Mouse (Mus musculus) CH12.LX (cell line): ENCODE data around the gene Nkd1. TPM values are rescaled to one million over a fixed set of nuclear protein-coding genes. Genes with fewer than 3 reads are reported as not detected.

Experiments
- DNase-seq: peaks from one replicate; pipeline ENCODE4 v3.0.0-alpha.2; 2013; ENCODE audit errors: extremely low read depth
- H3K27ac ChIP-seq: 2 replicates; pipeline ENCODE4 v1.5.1; 2012; ENCODE audit warnings: low read depth, mild to moderate bottlenecking, control low read depth, moderate library complexity; ENCODE audit not compliant: insufficient read depth
- H3K27me3 ChIP-seq: replicated peaks from 2 replicates; pipeline ENCODE3; 2012; ENCODE audit warnings: inconsistent platforms
- H3K36me3 ChIP-seq, 2 experiments: replicated peaks in 1 of 2; 2 replicates each; pipeline versions ENCODE3 to v1.6.1; 2012; ENCODE audit warnings: inconsistent platforms in 1 of 2, low read length in 1 of 2, mild to moderate bottlenecking in 1 of 2, mixed read lengths in 1 of 2, moderate library complexity in 1 of 2; ENCODE audit not compliant: control insufficient read depth in 1 of 2, insufficient read depth in 1 of 2
- H3K4me1 ChIP-seq, 2 experiments: 2 replicates each; pipeline ENCODE4 v1.6.1; 2012; ENCODE audit warnings: inconsistent platforms in 1 of 2, moderate library complexity in 1 of 2; ENCODE audit not compliant: insufficient read depth in 2 of 2, control insufficient read depth in 1 of 2
- H3K4me2 ChIP-seq: 2 replicates; pipeline ENCODE4 v1.6.1; 2012; ENCODE audit warnings: low read depth, mild to moderate bottlenecking, control low read depth; ENCODE audit not compliant: poor library complexity, insufficient read depth, severe bottlenecking
- H3K4me3 ChIP-seq, 3 experiments: fragments of 150-350 bp in 1 of 3; sonication (generic) in 1 of 3; replicated peaks in 1 of 3; 2 replicates each; pipeline versions ENCODE3 to v1.5.1; 2011 to 2012; ENCODE audit warnings: low read depth in 2 of 3, low read length in 2 of 3, mild to moderate bottlenecking in 2 of 3, moderate library complexity in 2 of 3, control low read depth in 1 of 3, improper control_type of control experiment in 1 of 3, inconsistent platforms in 1 of 3, mixed read lengths in 1 of 3; ENCODE audit not compliant: poor library complexity in 1 of 3
- H3K79me2 ChIP-seq: replicated peaks from 2 replicates; pipeline ENCODE4 v1.6.1; 2012; ENCODE audit warnings: mild to moderate bottlenecking, moderate library complexity; ENCODE audit not compliant: control insufficient read depth, poor library complexity, insufficient read depth, severe bottlenecking; ENCODE audit errors: extremely low read depth
- H3K9ac ChIP-seq: 2 replicates; pipeline ENCODE4 v1.6.1; 2012; ENCODE audit warnings: low read depth, mild to moderate bottlenecking, control low read depth, moderate library complexity; ENCODE audit not compliant: insufficient read depth
- H3K9me3 ChIP-seq: replicated peaks from 2 replicates; pipeline ENCODE3; 2012; ENCODE audit warnings: low read length, inconsistent platforms, mixed read lengths
- CHD2 ChIP-seq: IDR thresholded peaks from 2 replicates; pipeline ENCODE4 v1.6.1; 2011; ENCODE audit warnings: low read length, improper control_type of control experiment
- GABPA ChIP-seq: IDR thresholded peaks from 2 replicates; pipeline ENCODE4 v1.6.1; 2012; ENCODE audit warnings: low read depth, low read length, improper control_type of control experiment, inconsistent platforms; ENCODE audit not compliant: insufficient replicate concordance
- JUN ChIP-seq: IDR thresholded peaks from 2 replicates; pipeline ENCODE4 v1.6.1; 2011; ENCODE audit warnings: low read depth, mild to moderate bottlenecking, low read length, improper control_type of control experiment, moderate library complexity; ENCODE audit not compliant: insufficient read depth
- JUND ChIP-seq: conservative IDR thresholded peaks from 2 replicates; pipeline ENCODE4 v1.6.1; 2011; ENCODE audit warnings: low read depth, low read length, improper control_type of control experiment
- MAFK ChIP-seq: IDR thresholded peaks from 2 replicates; pipeline ENCODE4 v1.6.1; 2011; ENCODE audit warnings: low read length, improper control_type of control experiment; ENCODE audit not compliant: insufficient replicate concordance
- MAX ChIP-seq: IDR thresholded peaks from 2 replicates; pipeline ENCODE4 v1.6.1; 2011; ENCODE audit warnings: low read length, improper control_type of control experiment
- MEF2A ChIP-seq: IDR thresholded peaks from 2 replicates; pipeline ENCODE4 v1.6.1; 2014; ENCODE audit warnings: low read depth, mild to moderate bottlenecking, inconsistent platforms, low read length, improper control_type of control experiment, borderline replicate concordance
- NELFE ChIP-seq: IDR thresholded peaks from 2 replicates; pipeline ENCODE4 v1.6.1; 2011; ENCODE audit warnings: low read depth, low read length, improper control_type of control experiment
- RCOR1 ChIP-seq: conservative IDR thresholded peaks from 2 replicates; pipeline ENCODE4 v1.6.1; 2012; ENCODE audit warnings: low read depth, mild to moderate bottlenecking, inconsistent platforms, low read length, improper control_type of control experiment
- SIN3A ChIP-seq: IDR thresholded peaks from 2 replicates; pipeline ENCODE4 v1.6.1; 2012; ENCODE audit warnings: low read length, improper control_type of control experiment, inconsistent platforms
- SMC3 ChIP-seq: IDR thresholded peaks from 2 replicates; pipeline ENCODE4 v1.6.1; 2011; ENCODE audit warnings: low read depth, low read length, improper control_type of control experiment
- TCF12 ChIP-seq: IDR thresholded peaks from 2 replicates; pipeline ENCODE4 v1.6.1; 2014; ENCODE audit warnings: low read depth, mild to moderate bottlenecking, inconsistent platforms, low read length, improper control_type of control experiment
- UBTF ChIP-seq: IDR thresholded peaks from 2 replicates; pipeline ENCODE4 v1.6.1; 2012; ENCODE audit warnings: low read depth, mild to moderate bottlenecking, inconsistent platforms, low read length, improper control_type of control experiment, moderate library complexity
- USF1 ChIP-seq: IDR thresholded peaks from 2 replicates; pipeline ENCODE4 v1.6.1; 2014; ENCODE audit warnings: low read depth, mild to moderate bottlenecking, inconsistent platforms, low read length, improper control_type of control experiment
- USF2 ChIP-seq: conservative IDR thresholded peaks from 2 replicates; pipeline ENCODE4 v1.6.1; 2011; ENCODE audit warnings: low read depth, low read length, improper control_type of control experiment
- ZC3H11A ChIP-seq: IDR thresholded peaks from 2 replicates; pipeline ENCODE4 v1.6.1; 2012; ENCODE audit warnings: low read depth, mild to moderate bottlenecking, inconsistent platforms, low read length, improper control_type of control experiment
- ZMIZ1 ChIP-seq: IDR thresholded peaks from 2 replicates; pipeline ENCODE4 v1.6.1; 2012; ENCODE audit warnings: low read depth, mild to moderate bottlenecking, inconsistent platforms, low read length, improper control_type of control experiment
- ZNF384 ChIP-seq: IDR thresholded peaks from 2 replicates; pipeline ENCODE4 v1.6.1; 2012; ENCODE audit warnings: low read depth, low read length, improper control_type of control experiment, inconsistent platforms
- dilution Hi-C: fragments of 300-500 bp; cut with MboI; formaldehyde crosslinking; loops from 2 replicates; pipeline ENCODE4 v1.14.3; 2020; ENCODE audit warnings: low sequenced_read_pairs; ENCODE audit not compliant: extremely low pct_unique_long_range_greater_than_20kb, extremely low pct_ligation_motif_present
- in situ Hi-C: fragments of 300-500 bp; cut with MboI; formaldehyde crosslinking; loops from 3 replicates; pipeline ENCODE4 v1.14.3; 2019; ENCODE audit warnings: low sequenced_read_pairs, low pct_ligation_motif_present, low pct_unique_long_range_greater_than_20kb, mixed read lengths
- polyA plus RNA-seq: library from polyadenylated mRNA; unstranded; fragments of >175 nt; gene quantifications from 2 replicates; pipeline ENCODE4 v1.2.1, GENCODE M21; 2012; ENCODE audit warnings: low read depth; ENCODE audit not compliant: insufficient read length
- total RNA-seq, 2 experiments: library from RNA; depleted of rRNA; stranded (reverse); fragments of 300-350 nt in 1 of 2; fragments of >200 nt in 1 of 2; gene quantifications; 2 replicates each; pipeline ENCODE4 v1.2.3; 2012 to 2014

Nkd1 gene
- total and polyA plus RNA-seq, 3 experiments = 0.24 to 0.67 (median 0.30) TPM

DNA sequence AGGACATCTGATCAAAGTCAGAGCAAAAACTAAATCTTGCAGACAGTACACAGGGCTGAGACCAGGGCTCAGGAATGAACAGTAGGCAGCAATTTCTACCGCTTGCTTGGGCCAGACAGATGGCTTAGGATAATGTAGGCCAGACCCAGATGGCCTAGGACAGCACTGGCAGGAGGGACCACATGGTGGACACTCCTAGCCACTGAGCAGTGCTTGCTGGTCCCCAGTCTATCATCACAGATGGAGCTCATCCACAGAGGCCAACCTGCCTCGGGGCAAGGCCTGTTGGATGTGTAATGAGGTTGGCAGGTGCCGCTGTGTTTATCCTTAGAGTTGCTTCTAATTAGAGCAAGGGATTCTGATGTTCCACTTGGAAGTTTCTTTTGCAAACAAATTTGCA lies 102.2 kb downstream of the Nkd1 start:
- TF ChIP-seq CHD2 (no peak), MAFK (no peak), UBTF (no peak), USF2 (no peak), MAX (no peak), JUN (no peak), TCF12 (no peak), RCOR1 (no peak), USF1 (no peak), SMC3 (no peak), ZMIZ1 (no peak)
- TF ChIP-seq, all 38 proteins: peak for 0
- dilution Hi-C loops = no loop called here
- no peak overlapping the region for H3K9ac ChIP-seq
- no peak overlapping the region for H3K27ac ChIP-seq
- H3K4me1 ChIP-seq = peaks cover 18 to 59% of the 10 kb centered on the region in 2 experiments
- H3K79me2 ChIP-seq = no peaks in the 10 kb centered on the region
- H3K36me3 ChIP-seq = peaks cover 39 to 61% of the 10 kb centered on the region in 2 experiments
- in situ Hi-C loops = loop anchor here (10.0 to 25.0 kb wide), 2 partner anchors 249 to 361 kb away; partner anchors contain the start of gene Adcy7
- no peak overlapping the region for H3K4me2 ChIP-seq
- H3K9me3 ChIP-seq = peaks cover 14% of the 10 kb centered on the region
- H3K4me3 ChIP-seq = no peak overlapping the region
- H3K27me3 ChIP-seq = no peaks in the 10 kb centered on the region
- DNase-seq = no peak

GRCm38 (mm10) chr8:88624276-88624675 lies 103.1 kb downstream of the Nkd1 start:
- H3K36me3 ChIP-seq = peaks cover 48 to 70% of the 10 kb centered on the region in 2 experiments
- dilution Hi-C loops (no loop called here), in situ Hi-C loops (loop anchor here (10.0 to 25.0 kb wide), 2 partner anchors 249 to 362 kb away; partner anchors contain the start of gene Adcy7)
- no peak overlapping the region for H3K4me3 ChIP-seq
- H3K4me2 ChIP-seq = no peak overlapping the region
- H3K4me1 ChIP-seq = peaks cover 14 to 56% of the 10 kb centered on the region in 2 experiments
- H3K9ac ChIP-seq = no peak overlapping the region
- H3K27me3 ChIP-seq = no peaks in the 10 kb centered on the region
- peaks cover 23% of the 10 kb centered on the region for H3K9me3 ChIP-seq
- no peak overlapping the region for H3K27ac ChIP-seq
- DNase-seq = no peak
- 0 out of 2 replicates have a peak, but pooled peaks cover 5% of the 10 kb centered on the region for H3K79me2 ChIP-seq
- no peak for TF ChIP-seq GABPA
- TF ChIP-seq SIN3A = no peak
- no peak for TF ChIP-seq USF2
- TF ChIP-seq JUND = no peak
- TF ChIP-seq ZNF384 = no peak
- no peak for TF ChIP-seq ZC3H11A
- TF ChIP-seq MEF2A = no peak
- no peak for TF ChIP-seq MAFK
- TF ChIP-seq CHD2 = no peak
- no peak for TF ChIP-seq NELFE
- TF ChIP-seq JUN = no peak
